Mouse (Mus musculus) megakaryocyte, adult 5-6 weeks (primary cell): ENCODE data around the gene Prss53. TPM values are rescaled to one million over a fixed set of nuclear protein-coding genes. Genes with fewer than 3 reads are reported as not detected.

Experiments used
- ATAC-seq: 2 replicates; pipeline ENCODE4 v1.8.0; 2016; ENCODE audit warnings: mild to moderate bottlenecking, inconsistent platforms; ENCODE audit not compliant: poor library complexity, severe bottlenecking
- total RNA-seq, 2 experiments: library from RNA; stranded (forward) in 1 of 2; stranded (reverse) in 1 of 2; fragments of 153-499, 151-499 nt in 1 of 2; fragments of 221-1000, 200-1000 nt in 1 of 2; gene quantifications; 2 replicates each; pipeline versions ENCODE4 v1.2.3 to v1.2.4; 2015 to 2017

Gene Prss53
- total RNA-seq (2015): 0.48 TPM in 1 of 2 replicates, not detected in the other
- not detected in 2 replicates for total RNA-seq (2017)

DNA sequence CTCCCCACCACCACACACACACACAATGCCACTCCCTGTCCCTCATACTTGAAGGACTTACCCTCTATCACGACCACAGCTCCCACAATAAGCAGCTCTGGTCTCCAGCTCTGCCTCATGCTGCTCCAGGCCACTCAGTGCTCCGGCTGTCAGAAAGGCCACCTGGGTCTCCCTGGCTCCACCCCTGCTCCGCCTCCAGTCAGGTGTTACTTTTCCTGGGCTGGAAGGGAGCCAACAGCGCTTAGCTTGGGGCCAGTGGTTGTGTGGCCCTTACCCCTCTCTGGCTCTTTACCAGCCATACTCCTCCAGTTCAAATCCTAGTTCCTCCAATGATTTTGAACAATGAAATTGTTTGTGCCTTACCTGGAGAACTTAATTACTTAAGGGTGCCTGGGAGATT lies at the start of gene Prss53:
Prss53 (minus strand) TSS at position 173 of the 400 bp plus-strand sequence.
- no peak for ATAC-seq

DNA sequence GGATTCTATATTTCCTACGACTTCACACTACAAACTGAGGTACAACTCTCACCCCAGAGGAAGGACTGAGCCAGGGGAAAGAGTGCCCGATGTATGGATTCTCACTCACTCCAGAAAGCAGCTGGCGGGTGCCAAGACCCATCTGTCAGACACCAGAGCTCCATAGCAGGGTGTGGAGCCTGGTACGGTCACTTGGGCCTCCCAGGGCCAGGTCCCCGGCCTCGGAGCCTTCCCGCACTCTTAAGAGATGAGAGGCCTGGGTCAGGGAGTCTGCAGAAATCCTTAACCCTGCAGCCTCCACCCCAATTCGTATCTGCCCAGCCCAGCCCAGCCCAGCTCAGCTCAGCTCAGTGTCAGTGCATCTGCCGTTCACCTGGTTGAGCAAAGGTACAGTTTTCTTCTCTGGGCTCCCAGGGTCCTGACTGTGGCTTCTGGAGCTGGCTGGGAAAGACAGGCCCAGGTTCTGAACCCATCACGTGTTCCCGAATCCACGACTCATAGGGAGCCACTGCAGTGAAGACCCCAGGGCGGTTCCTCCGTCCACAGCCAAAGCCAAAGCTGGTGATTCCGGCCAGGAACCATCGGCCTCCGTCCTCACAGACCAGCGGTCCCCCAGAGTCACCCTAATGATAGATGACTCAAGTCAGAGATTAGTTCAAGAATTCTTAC lies 45.6 kb upstream of the Prss53 start:
- no peak for ATAC-seq

DNA sequence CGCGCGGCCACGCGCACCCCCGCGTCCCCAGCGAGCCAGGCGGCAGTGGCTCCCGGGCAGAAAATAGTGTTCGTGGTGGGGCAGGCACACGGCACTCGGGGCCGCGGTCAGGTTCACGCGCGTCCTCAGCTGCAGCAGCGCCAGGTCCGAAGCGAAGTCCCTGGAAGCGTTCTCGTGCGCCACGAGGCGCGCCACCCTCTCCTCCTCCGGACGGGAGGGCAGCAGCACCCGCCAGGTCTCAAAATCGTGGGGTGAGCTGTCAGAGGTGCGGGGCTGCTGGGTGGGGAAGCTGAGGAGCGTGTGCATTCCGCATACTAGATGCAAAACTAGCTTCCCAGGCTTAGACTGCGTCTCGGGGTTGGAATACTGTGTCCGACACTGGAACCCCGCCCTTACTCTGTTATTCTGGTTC lies 45.0 kb upstream of the Prss53 start:
- peak; percentile 8; the same call in 1 of the 2 replicates for ATAC-seq

DNA sequence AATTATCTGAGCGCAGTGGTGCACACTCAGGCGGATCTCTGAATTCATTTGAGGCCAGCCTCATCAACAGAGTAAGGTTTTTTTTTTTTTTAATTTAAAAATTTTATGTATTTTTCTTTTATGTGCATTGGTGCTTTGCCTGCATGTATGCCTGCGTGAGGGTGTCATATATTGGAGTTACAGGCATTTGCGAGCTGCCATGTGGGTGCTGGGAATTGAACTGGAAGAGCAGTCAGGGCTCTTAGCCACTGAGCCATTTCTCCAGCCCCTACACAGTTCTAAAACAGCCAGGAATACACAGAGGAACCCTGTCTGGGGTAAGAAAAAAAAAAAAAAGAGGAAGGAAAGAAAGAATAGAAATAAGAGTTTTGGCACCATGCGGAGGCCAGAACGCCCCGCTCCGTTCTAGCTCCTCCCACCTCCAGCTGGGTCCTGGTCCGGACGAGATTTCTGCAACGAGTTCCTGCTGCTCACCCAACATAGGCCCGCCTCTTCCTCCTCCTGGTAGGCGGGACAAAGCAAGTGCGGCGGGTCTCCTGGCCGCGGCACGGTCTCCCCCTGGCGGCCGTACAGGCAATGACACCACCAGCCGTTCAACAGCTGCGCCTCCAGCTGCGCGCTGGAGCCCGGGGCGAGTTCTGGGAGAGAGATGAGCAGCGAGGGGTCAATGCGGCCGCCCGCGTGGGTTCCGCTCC lies 44.4 kb upstream of the Prss53 start:
- ATAC-seq: peak; percentile 100

DNA sequence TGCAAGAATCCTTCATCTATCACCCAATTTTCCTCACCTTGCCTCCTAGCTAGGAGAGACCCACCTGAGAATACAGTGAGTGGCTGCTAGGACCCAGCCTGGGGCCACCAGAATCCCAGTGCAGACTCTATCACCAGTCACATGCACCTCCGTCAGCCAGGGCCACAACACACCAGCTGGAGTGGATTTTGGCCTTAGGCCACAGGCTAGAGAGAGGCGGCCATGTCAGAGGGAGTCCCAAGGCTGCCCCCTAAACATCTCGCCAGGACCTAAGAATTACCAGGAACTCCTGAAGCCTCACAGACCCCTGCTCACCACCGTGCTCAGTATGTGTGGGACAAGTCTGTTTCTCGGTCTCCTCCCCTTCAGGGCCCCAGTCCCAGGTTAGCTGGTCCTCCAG lies 43.3 kb upstream of the Prss53 start:
- ATAC-seq: no peak

DNA sequence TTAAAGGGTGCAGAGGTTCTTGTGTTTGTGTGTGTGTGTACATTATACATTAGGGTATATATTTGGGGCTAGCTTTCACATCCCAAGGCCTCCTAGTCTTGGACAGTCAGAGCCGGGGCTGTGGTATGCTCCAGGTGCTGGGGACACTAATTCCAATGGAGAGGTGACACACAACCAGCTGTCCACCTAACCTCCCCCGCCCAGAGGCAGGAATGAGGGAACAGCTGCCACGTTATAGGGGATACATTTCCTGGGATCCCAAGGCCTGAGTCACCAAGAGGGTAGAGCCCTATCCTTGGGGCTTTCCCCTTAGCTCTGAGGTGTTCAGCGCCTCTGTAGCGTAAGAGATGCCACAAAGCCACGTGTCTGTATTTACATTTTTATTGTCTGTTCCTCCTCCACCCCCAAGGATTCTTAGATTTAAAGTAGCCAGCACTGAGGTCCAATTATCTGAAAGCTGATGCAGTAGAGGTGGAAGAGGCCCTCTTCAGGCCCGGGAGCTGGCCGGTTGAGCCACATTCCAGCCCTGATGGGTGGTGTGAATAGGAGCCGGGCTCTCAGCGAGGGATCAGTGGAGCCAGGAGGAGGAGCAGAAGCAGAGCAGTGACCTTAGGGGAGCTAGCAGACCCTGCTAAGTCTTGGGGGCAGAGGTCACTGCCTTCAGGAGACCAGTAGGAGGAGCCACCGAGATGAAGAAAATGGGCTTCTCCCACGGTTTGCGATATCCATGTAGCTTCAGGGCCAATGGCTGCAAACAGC lies 41.7 kb upstream of the Prss53 start:
- ATAC-seq: no peak

DNA sequence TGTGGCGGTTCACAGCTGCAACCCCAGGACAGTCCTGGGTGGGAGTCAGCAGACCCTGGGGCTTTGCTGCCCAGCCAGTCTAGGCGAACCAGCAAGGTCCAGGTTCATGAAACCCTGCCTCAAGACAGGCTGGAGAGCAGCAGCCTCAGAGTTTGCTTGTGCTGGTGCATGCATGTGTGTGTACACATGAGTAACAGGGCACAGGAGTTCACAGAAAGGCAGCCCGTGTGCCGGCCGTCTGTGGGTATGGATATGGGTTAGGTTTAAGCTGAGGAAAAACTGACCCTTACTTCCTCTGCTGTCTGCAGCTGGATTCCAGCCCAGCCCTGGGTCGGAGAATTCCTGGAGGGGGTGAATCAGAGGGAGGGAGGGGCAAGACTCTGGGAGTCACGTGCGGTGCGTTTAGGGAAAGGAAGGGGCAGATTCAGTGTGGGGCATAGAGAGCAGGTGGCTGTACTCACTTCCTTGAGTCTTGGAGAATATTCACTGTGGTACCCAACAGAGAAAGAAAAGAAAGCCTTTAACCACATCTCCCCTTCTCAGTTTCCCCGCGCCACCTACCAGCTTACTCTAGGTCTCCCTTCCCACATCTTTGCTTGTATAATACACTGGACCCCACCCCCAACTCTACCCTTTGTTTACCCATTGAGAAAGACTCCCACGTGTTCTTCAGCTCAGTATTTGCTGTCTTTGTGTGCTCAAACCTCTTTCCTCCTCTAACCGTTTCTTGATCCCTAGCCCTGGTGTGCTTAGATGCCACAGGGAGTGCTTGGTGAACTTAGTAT lies 40.8 kb upstream of the Prss53 start:
- ATAC-seq: no peak

DNA sequence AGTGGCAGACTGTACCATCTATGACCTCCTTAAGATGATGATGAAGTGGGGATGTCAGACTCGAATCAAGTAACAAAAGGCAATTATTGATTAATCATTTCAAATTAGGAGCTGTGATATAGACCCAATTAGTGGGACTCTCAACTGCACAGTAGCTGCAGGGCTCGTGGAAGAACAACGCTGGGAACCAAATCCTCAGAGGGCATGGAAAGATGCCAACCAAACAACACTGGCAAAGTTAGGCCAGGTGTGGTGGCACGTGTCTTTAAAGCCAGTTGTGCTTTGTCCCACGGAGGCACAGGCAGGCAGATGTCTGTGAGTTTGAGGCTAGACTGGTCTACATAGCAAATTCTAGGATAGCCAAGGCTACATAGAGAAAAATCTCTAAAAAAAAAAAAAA lies 39.9 kb upstream of the Prss53 start:
- ATAC-seq: no peak

DNA sequence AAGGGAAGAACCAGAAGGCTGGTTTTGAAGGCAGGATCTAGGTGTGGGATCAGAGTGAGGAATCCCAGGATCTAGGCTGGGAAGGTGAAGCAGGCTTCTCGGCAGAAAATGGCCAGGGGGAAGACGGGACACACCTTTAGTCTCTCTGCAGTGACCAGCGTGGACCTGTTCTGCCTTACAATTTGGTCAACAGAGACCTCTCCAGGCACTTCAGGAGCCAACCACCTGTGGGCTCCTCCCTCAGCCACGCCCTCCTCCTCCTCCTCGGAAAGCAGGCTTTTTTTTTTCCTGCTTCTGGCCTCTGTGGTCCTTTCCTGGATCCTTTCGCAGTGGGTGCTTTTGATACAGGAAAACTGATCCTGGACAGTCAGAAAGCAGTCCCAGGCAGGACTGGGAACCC lies 39.2 kb upstream of the Prss53 start, which contains the start of gene Prss8:
Prss8 (minus strand) TSS at position 182 of the 400 bp plus-strand sequence.
- no peak for ATAC-seq

DNA sequence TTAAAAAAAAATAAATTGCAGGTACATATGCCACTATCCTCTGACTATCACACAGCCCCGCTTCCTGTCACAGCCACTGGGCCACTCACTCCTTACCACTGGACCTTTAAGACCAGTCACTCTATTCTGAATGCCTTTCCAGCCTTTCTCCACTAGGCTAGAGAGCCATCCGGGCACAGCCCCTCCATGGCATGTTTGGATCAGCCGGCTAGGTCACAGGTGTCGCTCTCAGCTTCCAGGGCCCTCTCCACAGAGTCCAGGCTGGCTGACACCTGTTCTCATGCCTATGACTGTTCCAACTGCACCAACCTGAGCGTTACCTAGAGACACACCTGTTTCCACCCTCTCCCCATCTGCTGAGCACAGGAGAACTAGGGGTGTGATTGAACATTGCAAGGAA lies 37.8 kb upstream of the Prss53 start:
- ATAC-seq: no peak

DNA sequence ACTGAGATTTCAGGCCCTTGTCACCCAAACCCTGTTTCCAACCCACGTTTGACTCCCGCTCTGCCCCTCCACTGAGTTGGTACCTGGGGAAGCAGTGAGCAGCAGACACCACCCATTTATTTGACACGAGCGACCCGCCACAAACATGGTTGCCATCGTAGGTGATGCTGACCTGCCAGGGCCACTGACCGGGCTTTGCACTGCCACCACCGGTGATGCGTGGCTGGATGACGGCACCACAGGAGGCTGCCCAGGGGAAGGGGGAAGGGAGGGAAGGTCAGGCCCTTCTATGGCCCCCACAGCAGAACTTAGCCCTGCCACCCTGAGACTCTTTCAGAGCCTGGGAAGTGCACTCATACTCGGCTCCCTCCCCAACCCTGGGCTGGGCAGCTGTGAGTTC lies 37.0 kb upstream of the Prss53 start:
- no peak for ATAC-seq

DNA sequence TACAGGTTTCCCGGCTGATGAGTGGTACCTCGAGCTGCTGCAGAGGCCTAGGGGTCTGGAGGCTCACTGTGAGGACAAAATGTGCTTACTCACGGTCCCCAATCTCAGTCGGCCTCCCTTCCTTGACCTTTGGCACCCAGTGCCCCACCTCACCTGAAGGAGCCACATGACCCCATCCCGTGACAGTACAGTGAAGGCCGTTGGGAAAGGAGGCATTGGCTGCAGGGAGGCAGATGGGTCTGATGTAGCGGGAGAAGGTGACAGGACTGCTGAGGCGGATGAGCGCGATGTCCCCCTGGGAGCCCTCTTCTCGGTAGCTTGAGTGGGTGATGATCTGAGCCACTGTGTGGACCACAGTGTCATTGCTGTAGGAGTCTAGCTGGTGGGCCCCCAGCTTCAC lies 36.1 kb upstream of the Prss53 start:
- no peak for ATAC-seq

DNA sequence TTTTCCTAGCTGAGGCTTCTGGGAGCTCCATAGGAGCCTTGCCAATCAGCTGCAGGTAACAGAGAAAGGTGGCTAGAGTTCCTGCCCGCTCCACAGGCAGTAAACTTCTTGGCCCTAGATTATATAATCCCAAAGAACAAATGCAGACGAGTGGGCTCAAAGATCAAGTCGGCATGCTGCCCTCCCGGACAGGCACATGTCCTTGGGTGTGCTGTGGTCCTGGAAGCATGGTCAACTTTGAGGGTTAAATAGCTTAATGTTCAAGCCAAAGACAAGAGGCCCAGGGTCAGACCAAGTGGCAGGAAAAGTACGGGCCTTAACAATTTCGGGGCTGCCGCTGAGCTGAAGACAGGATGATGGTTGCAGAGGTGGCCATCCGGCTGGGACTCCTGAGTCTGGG lies 35.3 kb upstream of the Prss53 start:
- ATAC-seq: no peak

DNA sequence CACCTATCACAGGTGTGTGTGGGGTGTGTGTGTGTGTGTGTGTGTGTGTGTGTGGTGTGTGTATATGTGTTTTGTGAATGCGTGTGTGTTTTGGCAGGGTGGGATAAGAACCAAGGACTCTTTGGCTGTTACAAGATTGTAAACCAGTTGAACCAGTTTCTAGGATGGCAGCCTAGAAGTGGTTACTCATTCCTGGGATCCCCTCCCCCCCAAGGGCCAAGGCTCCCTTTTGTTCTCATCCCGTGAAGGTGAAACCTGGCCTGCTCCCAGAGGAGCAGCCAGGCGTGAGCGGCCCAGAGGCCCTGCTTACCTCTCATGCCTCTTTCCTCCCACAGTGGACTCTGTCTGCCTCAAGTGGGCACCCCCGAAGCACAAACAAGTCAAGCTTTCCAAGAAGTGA lies 34.5 kb upstream of the Prss53 start:
- no peak for ATAC-seq

DNA sequence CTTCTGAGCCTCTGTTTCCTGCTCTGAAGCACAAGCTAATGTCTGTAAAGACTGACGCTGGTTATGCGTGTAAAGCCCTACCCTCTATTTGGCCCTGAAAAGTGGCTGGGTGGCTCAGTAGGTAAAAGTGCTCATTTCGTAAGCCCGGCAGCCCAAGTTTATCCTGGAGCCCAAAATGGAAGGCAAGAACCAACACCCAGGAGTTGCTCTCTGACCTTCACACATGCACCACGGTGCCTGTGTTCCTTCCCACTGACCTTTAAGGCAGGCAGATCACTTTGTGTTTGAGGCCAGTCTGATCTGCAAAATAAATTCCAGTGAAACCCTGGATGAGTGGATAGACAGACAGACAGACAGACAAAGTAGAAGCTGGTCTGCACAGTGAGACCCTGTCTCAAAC lies 32.9 kb upstream of the Prss53 start:
- no peak for ATAC-seq

DNA sequence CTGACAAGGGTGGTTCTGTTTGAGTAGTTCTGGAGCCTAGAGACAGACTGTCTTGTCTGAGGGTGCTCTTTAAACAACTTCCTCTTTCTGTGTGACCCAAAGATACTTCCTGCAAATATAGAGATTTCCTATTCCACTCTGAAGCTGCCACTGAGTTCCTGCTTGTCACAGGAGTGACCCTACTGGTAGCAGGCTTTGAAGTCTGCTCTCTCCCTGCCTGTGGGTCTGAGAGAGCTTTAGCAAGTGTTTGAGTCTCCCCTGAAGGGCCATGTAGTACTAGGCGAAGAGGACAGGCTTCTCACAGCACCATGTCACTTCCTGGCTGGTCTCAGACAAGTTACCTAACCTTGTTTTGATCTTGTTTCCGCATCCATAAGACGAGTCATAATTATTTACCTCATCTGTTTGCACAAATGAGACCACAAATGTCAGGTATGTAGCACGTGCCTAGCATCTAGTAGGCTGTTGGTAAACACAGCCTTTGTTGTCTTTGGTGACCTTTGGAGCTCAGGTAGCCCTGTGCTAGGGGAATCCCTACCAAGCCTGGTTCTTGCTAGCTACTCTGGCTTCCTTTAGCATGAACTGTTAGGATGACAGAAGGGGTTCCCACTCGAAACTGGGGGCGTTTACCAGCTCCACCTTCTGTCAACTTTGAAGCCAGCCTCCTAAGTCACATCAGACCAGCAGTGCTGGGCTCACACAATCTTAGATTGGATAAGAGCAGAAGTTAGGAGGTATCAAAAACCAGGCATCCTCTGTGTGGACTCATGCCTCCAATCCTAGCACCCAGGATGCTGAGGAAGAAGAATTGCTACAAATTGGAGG lies 31.9 kb upstream of the Prss53 start:
- peak; percentile 84 for ATAC-seq

DNA sequence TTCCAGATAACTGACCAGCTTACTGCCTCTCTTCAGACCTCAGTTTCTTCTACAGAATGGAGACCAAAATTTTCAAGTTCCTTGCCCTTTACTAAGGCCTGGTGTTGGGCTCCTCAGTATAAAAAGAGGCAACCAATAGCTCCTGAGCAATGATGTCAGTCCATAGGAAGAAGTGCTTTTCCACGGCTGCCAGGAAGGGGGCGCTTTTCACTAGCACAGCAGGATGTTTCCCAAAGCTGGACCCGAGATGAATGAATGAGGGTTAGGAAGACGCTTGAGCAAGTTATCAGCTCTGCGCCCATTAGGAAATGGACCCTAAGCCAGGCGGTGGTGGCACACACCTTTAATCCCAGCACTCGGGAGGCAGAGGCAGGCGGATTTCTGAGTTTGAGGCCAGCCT lies 30.7 kb upstream of the Prss53 start:
- ATAC-seq: 0 out of 2 replicates have a peak, but pooled peaks have one; percentile 11

DNA sequence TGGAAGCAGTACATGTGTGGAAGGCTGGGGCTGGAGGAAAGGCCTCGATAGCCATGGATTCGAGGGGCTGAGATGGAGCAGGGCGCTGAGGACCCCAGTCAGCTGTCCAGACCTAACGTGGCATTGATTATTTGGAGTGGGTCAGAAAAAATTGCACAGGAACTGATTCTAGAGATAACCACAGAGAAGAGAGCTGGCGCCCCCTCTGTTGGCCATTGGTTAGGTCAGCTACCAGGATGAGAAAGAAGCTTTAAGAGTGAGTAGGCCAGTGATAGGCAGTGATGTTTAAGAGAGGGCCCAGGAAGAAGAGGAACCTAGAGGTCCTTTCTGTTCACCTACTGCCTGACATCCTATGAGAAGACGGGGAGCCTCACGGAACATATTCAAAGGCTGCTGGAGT lies 28.5 kb upstream of the Prss53 start:
- ATAC-seq: no peak

DNA sequence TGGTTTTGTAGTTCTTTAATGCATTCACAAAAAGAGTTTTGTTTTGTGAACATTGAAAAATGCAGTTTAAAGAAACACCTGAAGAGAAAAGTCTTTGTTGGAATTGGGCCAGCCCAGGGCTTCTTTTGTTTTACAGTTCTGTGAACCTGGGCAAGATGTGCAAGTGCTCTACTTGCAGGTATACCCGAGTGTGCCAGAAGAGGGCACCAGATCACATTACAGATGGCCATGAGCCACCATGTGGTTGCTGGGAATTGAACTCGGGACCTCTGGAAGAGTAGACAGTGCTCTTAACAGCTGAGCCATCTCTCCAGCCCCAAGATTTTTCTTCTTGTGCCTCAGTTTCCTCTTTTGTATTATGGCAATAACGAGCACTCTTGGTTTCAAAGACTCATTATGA lies 27.4 kb upstream of the Prss53 start:
- 0 out of 2 replicates have a peak, but pooled peaks have one; percentile 23 for ATAC-seq

DNA sequence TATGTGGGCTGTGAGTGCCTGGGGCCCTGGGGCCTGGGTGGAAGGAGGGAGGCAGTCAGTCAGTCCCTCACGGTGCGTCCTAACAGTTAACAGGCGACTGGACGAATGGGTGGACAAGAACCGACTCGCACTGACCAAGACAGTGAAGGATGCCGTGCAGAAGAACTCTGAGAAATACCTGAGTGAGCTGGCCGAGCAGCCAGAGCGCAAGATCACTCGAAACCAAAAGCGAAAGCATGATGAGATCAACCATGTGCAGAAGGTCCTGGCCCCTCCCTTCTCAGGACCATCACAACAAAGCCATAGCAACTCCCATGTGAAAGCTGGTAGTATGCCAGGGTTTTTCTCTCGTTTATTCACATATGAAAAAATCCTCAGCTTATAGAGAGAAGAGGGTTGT lies 24.5 kb upstream of the Prss53 start:
- ATAC-seq: no peak
